Mouse (Mus musculus): ENCODE measurements around the gene Vmn1r44. TPM values are rescaled to one million over a fixed set of nuclear protein-coding genes. Genes with fewer than 3 reads are reported as not detected.
"Not testable (repeated sequence)": the region's sequence is repeated elsewhere in the genome, so short reads cannot be mapped to it uniquely, and the experiment has no call there.

Gene Vmn1r44
- polyA plus RNA-seq, 1 experiment from 2014 or later, result not detected

GRCm38 (mm10) chr6:89883812-89884211, 352 bp downstream of the Vmn1r44 start:
- no peak overlapping the region for H3K27ac ChIP-seq (ENCODE audit: low read length)
- H3K9ac ChIP-seq (ENCODE audit: low read depth, low read length), result no peak overlapping the region
- no peak for ATAC-seq (ENCODE audit: low read depth)
- H3K36me3 ChIP-seq (ENCODE audit: control insufficient read depth, insufficient read depth), result no peaks in the 10 kb centered on the region
- H3K9me3 ChIP-seq (replicated peaks; ENCODE audit: control insufficient read depth, low read length), result no peaks in the 10 kb centered on the region
- no peaks in the 10 kb centered on the region for H3K27me3 ChIP-seq (ENCODE audit: control insufficient read depth, insufficient read depth, low read depth, low read length)
- no peak overlapping the region for H3K4me3 ChIP-seq (ENCODE audit: low read depth, low read length)
- H3K4me2 ChIP-seq (ENCODE audit: low read depth, low read length), result no peak overlapping the region
- H3K4me1 ChIP-seq (ENCODE audit: control insufficient read depth, low read depth, low read length), result no peaks in the 10 kb centered on the region
- WGBS (ENCODE audit: insufficient replicate concordance), result 35% methylated on average over 2 of the region's 2 CpGs

- not testable (repeated sequence) for H3K4me1 ChIP-seq (ENCODE audit: control insufficient read depth, low read depth, low read length); H3K4me3 ChIP-seq (ENCODE audit: low read depth, low read length); H3K4me2 ChIP-seq (ENCODE audit: low read depth, low read length); H3K9ac ChIP-seq (ENCODE audit: low read depth, low read length); H3K9me3 ChIP-seq (replicated peaks; ENCODE audit: control insufficient read depth, low read length); H3K36me3 ChIP-seq (ENCODE audit: control insufficient read depth, insufficient read depth); ATAC-seq (ENCODE audit: low read depth); H3K27me3 ChIP-seq (ENCODE audit: control insufficient read depth, insufficient read depth, low read depth, low read length); H3K27ac ChIP-seq (ENCODE audit: low read length)
- 58% methylated on average over 2 of the region's 2 CpGs for WGBS (ENCODE audit: insufficient replicate concordance)
Measured at GRCm38 (mm10) chr6:89940498-89940897, 57.0 kb downstream of the Vmn1r44 start, which contains the start of gene Vmn1r45. Vmn1r45 (minus strand) TSS chr6:89940598.

- Histone ChIP-seq H3K36me3 (ENCODE audit: control insufficient read depth, insufficient read depth) (no peaks in the 10 kb centered on the region), H3K9me3 (replicated peaks; ENCODE audit: control insufficient read depth, low read length) (no peaks in the 10 kb centered on the region), H3K9ac (ENCODE audit: low read depth, low read length) (no peak overlapping the region), H3K27me3 (ENCODE audit: control insufficient read depth, insufficient read depth, low read depth, low read length) (no peaks in the 10 kb centered on the region), H3K4me1 (ENCODE audit: control insufficient read depth, low read depth, low read length) (no peaks in the 10 kb centered on the region), H3K4me2 (ENCODE audit: low read depth, low read length) (no peak overlapping the region), H3K4me3 (ENCODE audit: low read depth, low read length) (no peak overlapping the region), H3K27ac (ENCODE audit: low read length) (no peak overlapping the region)
- no peak for ATAC-seq (ENCODE audit: low read depth)
- 55% methylated on average over 2 of the region's 2 CpGs for WGBS (ENCODE audit: insufficient replicate concordance)
Measured at GRCm38 (mm10) chr6:89940926-89941325, 57.5 kb downstream of the Vmn1r44 start.

Other genes with a start within 250 kb of the Vmn1r44 start
- gene Txnrd3, start 239.7 kb upstream of the Vmn1r44 start, polyA plus RNA-seq (2015; fragmentation: Nextera tagmentation; extraction: Ambion mirVana), result 1.9 and 2.2 TPM in 2 replicates
- gene Vmn1r40, start 176.1 kb upstream of the Vmn1r44 start, polyA plus RNA-seq (2015; fragmentation: Nextera tagmentation; extraction: Ambion mirVana), result not detected in 2 replicates
- not detected in 2 replicates for gene Vmn1r41, start 142.9 kb upstream of the Vmn1r44 start, polyA plus RNA-seq (2015; fragmentation: Nextera tagmentation; extraction: Ambion mirVana)
- not detected in 2 replicates for gene Vmn1r42, start 7.2 kb upstream of the Vmn1r44 start, polyA plus RNA-seq (2015; fragmentation: Nextera tagmentation; extraction: Ambion mirVana)
- not detected in 2 replicates for gene Vmn1r43, start 7.2 kb upstream of the Vmn1r44 start, polyA plus RNA-seq (2015; fragmentation: Nextera tagmentation; extraction: Ambion mirVana)
- not detected in 2 replicates for gene Vmn1r45, start 56.9 kb downstream of the Vmn1r44 start, polyA plus RNA-seq (2015; fragmentation: Nextera tagmentation; extraction: Ambion mirVana)
- not detected in 2 replicates for gene Vmn1r46, start 85.7 kb downstream of the Vmn1r44 start, polyA plus RNA-seq (2015; fragmentation: Nextera tagmentation; extraction: Ambion mirVana)
- not detected in 2 replicates for gene Vmn1r47, start 132.5 kb downstream of the Vmn1r44 start, polyA plus RNA-seq (2015; fragmentation: Nextera tagmentation; extraction: Ambion mirVana)
- gene Vmn1r48, start 153.2 kb downstream of the Vmn1r44 start, polyA plus RNA-seq (2015; fragmentation: Nextera tagmentation; extraction: Ambion mirVana), result not detected in 2 replicates
- gene Vmn1r49, start 194.8 kb downstream of the Vmn1r44 start, polyA plus RNA-seq (2015; fragmentation: Nextera tagmentation; extraction: Ambion mirVana), result not detected in 2 replicates
- gene Vmn1r50, start 217.8 kb downstream of the Vmn1r44 start, polyA plus RNA-seq (2015; fragmentation: Nextera tagmentation; extraction: Ambion mirVana), result not detected in 2 replicates
- not detected in 2 replicates for gene Vmn1r51, start 238.9 kb downstream of the Vmn1r44 start, polyA plus RNA-seq (2015; fragmentation: Nextera tagmentation; extraction: Ambion mirVana)